Mouse (Mus musculus): ENCODE measurements around the gene Hsd17b7.
"Not testable (repeated sequence)": the region's sequence is repeated elsewhere in the genome, so short reads cannot be mapped to it uniquely, and the experiment has no call there.

Hsd17b7 gene

GRCm38 (mm10) chr1:169968792-169969515 lies at the start of gene Hsd17b7:
Hsd17b7 (minus strand) TSS chr1:169969241.
- DNase-seq (ENCODE audit: low read depth, low spot score): peak; percentile 99

GRCm38 (mm10) chr1:170014784-170015183 lies 45.7 kb upstream of the Hsd17b7 start:
- no peak for DNase-seq (ENCODE audit: low read depth, low spot score)

GRCm38 (mm10) chr1:170010716-170011505 lies 41.9 kb upstream of the Hsd17b7 start:
- DNase-seq (ENCODE audit: low read depth, low spot score): no peak

GRCm38 (mm10) chr1:170009296-170009695 lies 40.3 kb upstream of the Hsd17b7 start:
- no peak for DNase-seq (ENCODE audit: low read depth, low spot score)

GRCm38 (mm10) chr1:170008432-170009220 lies 39.6 kb upstream of the Hsd17b7 start:
- DNase-seq (ENCODE audit: low read depth, low spot score): no peak

GRCm38 (mm10) chr1:170006516-170006915 lies 37.5 kb upstream of the Hsd17b7 start:
- no peak for DNase-seq (ENCODE audit: low read depth, low spot score)

- no peak for DNase-seq (ENCODE audit: low read depth, low spot score)
Observed at GRCm38 (mm10) chr1:170005297-170005696, 36.3 kb upstream of the Hsd17b7 start.

- not testable (repeated sequence) for DNase-seq (ENCODE audit: low read depth, low spot score)
Observed at GRCm38 (mm10) chr1:169993901-169994300, 24.9 kb upstream of the Hsd17b7 start.

- DNase-seq (ENCODE audit: low read depth, low spot score): no peak
Observed at GRCm38 (mm10) chr1:169986166-169986565, 17.1 kb upstream of the Hsd17b7 start.

GRCm38 (mm10) chr1:169977621-169978020 lies 8.6 kb upstream of the Hsd17b7 start:
- no peak for DNase-seq (ENCODE audit: low read depth, low spot score)

GRCm38 (mm10) chr1:169971998-169972397 lies 3.0 kb upstream of the Hsd17b7 start:
- no peak for DNase-seq (ENCODE audit: low read depth, low spot score)

GRCm38 (mm10) chr1:169970936-169971335 lies 1.9 kb upstream of the Hsd17b7 start:
- no peak for DNase-seq (ENCODE audit: low read depth, low spot score)

GRCm38 (mm10) chr1:169969516-169969886 lies 460 bp upstream of the Hsd17b7 start:
- DNase-seq (ENCODE audit: low read depth, low spot score): no peak

GRCm38 (mm10) chr1:169953106-169953505 lies 15.9 kb downstream of the Hsd17b7 start:
- DNase-seq (ENCODE audit: low read depth, low spot score): no peak

GRCm38 (mm10) chr1:169952636-169953035 lies 16.4 kb downstream of the Hsd17b7 start:
- no peak for DNase-seq (ENCODE audit: low read depth, low spot score)

- no peak for DNase-seq (ENCODE audit: low read depth, low spot score)
Observed at GRCm38 (mm10) chr1:169951561-169951960, 17.5 kb downstream of the Hsd17b7 start.

GRCm38 (mm10) chr1:169950651-169951050 lies 18.4 kb downstream of the Hsd17b7 start:
- DNase-seq (ENCODE audit: low read depth, low spot score): peak; percentile 10

GRCm38 (mm10) chr1:169949981-169950380 lies 19.1 kb downstream of the Hsd17b7 start:
- DNase-seq (ENCODE audit: low read depth, low spot score): no peak

- no peak for DNase-seq (ENCODE audit: low read depth, low spot score)
Observed at GRCm38 (mm10) chr1:169948866-169949265, 20.2 kb downstream of the Hsd17b7 start.

- no peak for DNase-seq (ENCODE audit: low read depth, low spot score)
Observed at GRCm38 (mm10) chr1:169948280-169948679, 20.8 kb downstream of the Hsd17b7 start.

- no peak for DNase-seq (ENCODE audit: low read depth, low spot score)
Observed at GRCm38 (mm10) chr1:169947654-169948053, 21.4 kb downstream of the Hsd17b7 start.

- DNase-seq (ENCODE audit: low read depth, low spot score): no peak
Observed at GRCm38 (mm10) chr1:169946004-169946403, 23.0 kb downstream of the Hsd17b7 start.
